Mouse (Mus musculus): ENCODE measurements around the gene 4933434E20Rik.

4933434E20Rik gene

DNA sequence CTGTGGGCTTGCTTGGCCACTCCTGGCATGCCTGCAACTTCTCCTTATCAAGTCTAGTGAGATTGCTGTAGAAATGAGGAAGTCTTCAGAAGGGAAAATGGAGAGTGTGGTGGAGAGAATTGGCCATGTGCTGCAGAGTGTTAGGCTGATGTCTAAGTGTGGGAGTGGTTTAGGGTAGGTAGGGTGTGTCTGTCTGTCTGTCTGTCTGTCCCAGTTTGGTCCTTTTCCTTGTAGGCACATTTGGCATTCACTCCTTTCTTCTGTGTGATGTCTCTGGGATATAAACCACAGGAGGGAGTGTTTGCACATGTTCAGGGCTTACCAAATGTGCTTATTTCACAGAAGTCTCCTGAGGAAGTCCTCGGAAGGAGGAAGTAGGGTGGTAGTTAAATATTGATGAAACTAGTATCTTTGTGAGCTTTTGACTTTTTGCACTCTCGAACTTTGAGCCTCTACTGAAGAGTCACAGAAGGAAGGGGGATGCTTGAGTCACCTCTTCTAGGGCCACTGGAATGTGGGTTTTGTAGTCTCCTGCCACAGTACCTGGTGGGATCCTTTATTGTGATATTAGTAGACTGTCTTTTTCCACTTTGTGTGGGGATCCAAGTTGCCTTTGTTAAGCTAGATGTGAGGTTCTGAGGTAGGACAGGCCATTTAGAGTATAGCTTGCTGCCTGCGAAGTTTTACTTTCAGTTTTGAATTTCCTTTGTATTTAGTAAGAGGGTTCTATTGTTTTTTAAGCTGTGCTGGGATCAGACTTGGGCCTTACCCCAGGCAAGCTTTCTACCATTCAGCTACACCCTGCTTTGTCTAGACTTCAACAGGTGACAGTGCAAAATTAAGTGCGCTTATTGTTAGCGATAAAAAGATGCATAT, 30.2 kb downstream of the 4933434E20Rik start:
- DNase-seq (ENCODE audit: low spot score in 2 of 2): peak in 1 of 2 experiments; percentile 30

DNA sequence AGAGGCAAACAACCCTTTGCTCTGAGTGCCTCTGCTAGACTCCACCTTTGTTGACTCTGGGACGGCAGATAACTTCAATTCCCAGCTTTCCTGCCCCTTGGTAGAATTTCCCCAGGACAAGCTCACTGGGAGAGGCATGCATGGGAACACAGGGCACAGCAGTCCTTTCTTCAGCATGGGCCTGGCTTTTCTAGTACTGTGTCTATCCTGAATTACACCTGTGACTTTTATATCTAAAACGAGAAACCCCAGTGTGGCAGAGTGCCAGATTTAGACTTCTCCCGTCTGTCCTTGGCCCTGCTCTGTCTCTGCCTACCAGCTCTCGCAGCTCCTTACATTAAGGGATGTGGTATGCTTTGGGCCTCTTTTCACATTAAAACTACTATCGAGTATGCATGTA, 31.6 kb downstream of the 4933434E20Rik start:
- no peak for DNase-seq (ENCODE audit: low spot score in 2 of 2)

- no peak for DNase-seq (ENCODE audit: low spot score in 2 of 2)
These were observed 32.4 kb downstream of the 4933434E20Rik start for GRCm38 (mm10) chr3:90083698-90084324.

GRCm38 (mm10) chr3:90084790-90085189, 33.4 kb downstream of the 4933434E20Rik start:
- no peak for DNase-seq (ENCODE audit: low spot score in 2 of 2)

GRCm38 (mm10) chr3:90085281-90085680, 33.8 kb downstream of the 4933434E20Rik start:
- DNase-seq (ENCODE audit: low spot score in 2 of 2): no peak

GRCm38 (mm10) chr3:90086068-90086467, 34.6 kb downstream of the 4933434E20Rik start:
- DNase-seq (ENCODE audit: low spot score in 2 of 2): no peak

DNA sequence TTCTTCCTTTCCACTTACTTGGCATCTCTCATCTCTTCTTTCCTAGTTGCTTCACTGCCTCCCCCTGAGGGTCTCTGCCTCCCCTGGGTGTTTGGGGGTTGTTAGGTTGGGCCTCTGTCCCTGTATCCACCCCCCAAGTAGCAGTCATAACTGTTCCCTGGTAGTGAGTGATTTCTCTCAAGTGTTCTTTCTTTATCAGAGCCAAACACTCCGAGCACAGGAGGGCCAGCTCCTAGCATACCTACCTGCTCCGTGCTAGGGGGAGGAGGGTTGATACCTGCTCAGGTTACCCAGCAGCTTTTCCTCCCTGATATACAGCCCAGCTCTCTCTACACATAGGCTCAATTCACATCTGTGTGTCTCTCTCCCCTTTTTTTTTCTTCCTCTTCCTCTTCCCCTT, 37.2 kb downstream of the 4933434E20Rik start:
- DNase-seq (ENCODE audit: low spot score in 2 of 2): no peak

- DNase-seq (ENCODE audit: low spot score in 2 of 2): no peak
These were observed 39.5 kb downstream of the 4933434E20Rik start for GRCm38 (mm10) chr3:90090892-90091291.

DNA sequence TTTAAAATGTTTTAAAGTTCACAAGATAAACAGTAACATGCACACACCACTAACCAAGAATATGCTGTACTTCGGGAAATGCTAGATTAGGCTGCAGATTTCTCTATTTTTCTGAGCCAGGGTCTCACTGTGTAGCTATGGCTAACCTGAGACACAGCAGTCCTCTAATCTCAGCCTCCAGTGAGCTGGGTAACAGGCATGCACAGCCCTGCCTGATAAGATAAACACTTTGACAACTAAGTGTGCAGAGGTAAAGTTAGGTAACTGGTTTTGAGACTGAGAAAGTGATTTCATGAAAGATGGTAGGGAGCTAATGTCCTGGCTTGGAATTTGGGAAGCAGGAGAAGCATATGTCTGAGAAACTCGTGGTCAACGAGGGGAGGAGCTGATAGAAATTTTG, 43.0 kb downstream of the 4933434E20Rik start:
- DNase-seq (ENCODE audit: low spot score in 2 of 2): no peak

GRCm38 (mm10) chr3:90097928-90098327, 46.5 kb downstream of the 4933434E20Rik start:
- DNase-seq (ENCODE audit: low spot score in 2 of 2): no peak

GRCm38 (mm10) chr3:90101010-90101409, 49.6 kb downstream of the 4933434E20Rik start:
- no peak for DNase-seq (ENCODE audit: low spot score in 2 of 2)

- no peak for DNase-seq (ENCODE audit: low spot score in 2 of 2)
These were observed 50.2 kb downstream of the 4933434E20Rik start for GRCm38 (mm10) chr3:90101673-90102072.

- DNase-seq (ENCODE audit: low spot score in 2 of 2): no peak
These were observed 50.8 kb downstream of the 4933434E20Rik start for GRCm38 (mm10) chr3:90102239-90102638.

DNA sequence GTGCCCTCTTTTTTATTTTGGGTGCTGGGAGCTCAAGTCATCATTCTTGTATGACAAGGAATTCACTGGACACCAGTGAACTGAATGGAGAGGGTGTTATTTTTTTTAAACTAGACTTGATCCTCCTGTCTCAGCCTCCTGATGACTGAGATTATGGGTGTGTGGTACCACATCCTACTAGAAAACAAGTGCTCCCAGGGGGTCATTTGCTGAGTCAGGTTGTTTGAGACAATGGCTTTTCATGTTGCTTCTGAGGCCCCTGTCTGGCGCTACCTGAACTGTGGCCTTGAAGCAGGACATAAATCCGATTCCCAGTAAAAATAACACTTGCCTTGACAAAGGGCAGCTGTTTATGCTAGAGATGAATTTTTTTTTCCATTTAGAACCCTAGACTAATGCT, 51.7 kb downstream of the 4933434E20Rik start:
- no peak for DNase-seq (ENCODE audit: low spot score in 2 of 2)

DNA sequence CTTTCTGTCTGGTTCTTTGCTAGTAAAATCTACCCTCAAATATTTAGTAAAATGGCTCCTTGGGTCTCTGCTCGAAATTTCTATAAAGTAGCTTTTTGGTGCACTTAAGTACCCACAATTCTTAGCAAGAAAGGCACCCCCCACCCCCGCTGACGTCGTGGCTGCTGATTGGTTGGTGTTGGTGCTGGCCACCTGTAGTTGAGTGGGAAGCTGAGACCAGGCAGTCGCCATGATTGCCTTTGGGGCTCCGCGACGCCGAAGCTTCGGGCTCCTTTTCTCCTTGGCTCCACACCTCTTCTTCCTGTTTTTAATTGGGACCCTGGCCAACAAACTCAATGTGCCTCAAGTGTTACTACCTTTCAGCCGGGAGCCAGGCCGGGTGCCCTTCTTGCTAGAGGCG, 52.5 kb downstream of the 4933434E20Rik start, which contains the start of gene Nup210l:
Gene Nup210l (plus strand): TSS at position 195 of the 400 bp plus-strand sequence.
- no peak for DNase-seq (ENCODE audit: low spot score in 2 of 2)

DNA sequence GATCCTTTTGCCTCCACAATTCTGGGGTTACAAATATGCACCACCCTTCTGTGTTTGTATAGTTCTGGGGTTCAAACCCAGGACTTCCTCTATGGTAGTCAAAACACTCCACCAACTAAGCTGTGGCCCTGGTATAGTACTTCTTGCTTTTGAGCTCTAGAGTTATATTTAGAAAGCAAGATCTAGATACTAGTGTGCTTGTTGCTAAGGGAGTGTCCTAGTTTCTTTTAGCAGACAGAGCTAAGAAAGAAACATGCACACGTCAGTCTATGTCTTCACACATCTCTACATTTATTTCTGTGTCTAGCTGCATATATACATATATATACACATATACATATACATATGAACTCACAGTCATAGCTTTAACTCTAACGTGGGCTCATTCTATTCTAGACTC, 60.3 kb downstream of the 4933434E20Rik start:
- no peak for DNase-seq (ENCODE audit: low spot score in 2 of 2)

DNA sequence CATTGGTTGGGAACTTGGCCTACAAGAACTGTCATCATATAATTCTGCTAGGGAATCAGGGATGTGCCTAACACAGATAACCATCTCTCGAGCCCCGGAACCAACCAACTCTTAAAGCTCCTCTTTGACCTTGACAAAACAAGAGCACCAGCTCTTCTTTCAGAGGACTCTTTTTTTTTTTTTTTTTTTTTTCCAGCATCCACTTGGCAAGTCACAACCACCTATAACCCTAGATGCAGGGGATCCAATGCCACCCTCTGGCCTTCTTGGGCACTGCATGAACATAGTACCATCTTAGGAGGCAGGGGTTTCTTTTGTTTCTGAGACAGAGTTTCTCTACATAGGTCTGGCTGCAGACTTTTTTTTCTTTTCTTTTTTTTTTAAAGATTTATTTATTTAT, 62.9 kb downstream of the 4933434E20Rik start:
- peak in 1 of 2 experiments; percentile 16 for DNase-seq (ENCODE audit: low spot score in 2 of 2)

DNA sequence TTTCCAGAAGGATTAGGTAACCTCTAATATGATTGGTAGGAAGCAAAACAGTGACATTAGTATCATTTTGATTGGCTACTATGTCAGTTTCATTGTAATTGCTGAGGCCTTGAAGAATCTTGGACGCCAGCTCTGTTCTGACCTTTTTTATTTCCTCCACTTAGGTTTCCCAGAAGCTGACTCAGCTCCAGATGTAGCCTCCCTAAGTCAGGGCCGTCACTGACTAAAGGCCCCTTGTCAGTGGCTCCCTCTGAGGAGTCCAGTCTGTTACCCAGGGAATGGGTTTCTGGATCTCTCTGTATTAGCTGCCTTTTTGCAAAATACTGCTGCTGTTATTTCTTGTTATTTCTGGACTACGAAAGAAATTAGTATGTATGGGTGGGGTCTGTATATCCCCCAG, 64.1 kb downstream of the 4933434E20Rik start:
- DNase-seq (ENCODE audit: low spot score in 2 of 2): no peak
